Mouse (Mus musculus) heart, adult 2 months (tissue): ENCODE results near the gene Slc16a3.

Source experiments
- CTCF ChIP-seq: fragments of 200-600 bp; IDR thresholded peaks from 2 replicates; pipeline ENCODE4 v1.8.1; 2022; ENCODE audit warnings: antibody characterized with exemption, mild to moderate bottlenecking, moderate library complexity
- POLR2A ChIP-seq: fragments of 200-500 bp; IDR thresholded peaks from 2 replicates; pipeline ENCODE4 v1.6.1; 2011; ENCODE audit warnings: mild to moderate bottlenecking, low read depth, low read length, control low read depth; ENCODE audit not compliant: insufficient read depth

- TF ChIP-seq CTCF (no peak), POLR2A (no peak)
These were observed 3.0 kb upstream of the Slc16a3 start for GRCm38 (mm10) chr11:120945266-120945665.
